Mouse (Mus musculus) CH12F3 (cell line): ENCODE data around the gene Tsen34.
"Not testable (repeated sequence)": the region's sequence is repeated elsewhere in the genome, so short reads cannot be mapped to it uniquely, and the experiment has no call there.

Experiments used
- in situ Hi-C: fragments of 300-500 bp; cut with MboI; formaldehyde crosslinking; loops from 2 replicates; pipeline ENCODE4 v1.14.3; 2020; ENCODE audit warnings: low sequenced_read_pairs

Tsen34 gene

GRCm38 (mm10) chr7:3715249-3715648 is 22.6 kb downstream of the Tsen34 start:
- in situ Hi-C loops = no loop called here

DNA sequence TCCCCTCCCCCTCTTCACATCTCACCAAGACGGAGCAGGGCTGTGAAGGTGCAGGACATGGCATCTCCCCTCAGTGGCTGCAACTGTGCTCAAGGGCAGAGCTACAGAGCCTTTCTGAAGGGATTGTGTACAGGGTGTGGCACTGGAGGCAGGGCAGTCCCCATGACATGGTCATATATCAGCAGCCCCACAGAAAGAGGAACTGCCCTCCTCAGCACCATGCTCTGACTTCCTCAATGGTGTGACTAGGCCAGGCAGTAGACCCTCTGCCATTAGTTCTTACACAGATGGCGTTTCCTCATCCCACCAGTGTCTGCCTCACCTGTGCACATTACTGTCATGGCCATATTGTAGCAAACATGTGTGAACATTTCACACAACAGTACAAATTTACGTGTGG is 27.6 kb downstream of the Tsen34 start, which contains the start of gene Pirb:
Pirb (minus strand) TSS at position 124 of the 400 bp plus-strand sequence.
- in situ Hi-C loops = not testable (repeated sequence)

DNA sequence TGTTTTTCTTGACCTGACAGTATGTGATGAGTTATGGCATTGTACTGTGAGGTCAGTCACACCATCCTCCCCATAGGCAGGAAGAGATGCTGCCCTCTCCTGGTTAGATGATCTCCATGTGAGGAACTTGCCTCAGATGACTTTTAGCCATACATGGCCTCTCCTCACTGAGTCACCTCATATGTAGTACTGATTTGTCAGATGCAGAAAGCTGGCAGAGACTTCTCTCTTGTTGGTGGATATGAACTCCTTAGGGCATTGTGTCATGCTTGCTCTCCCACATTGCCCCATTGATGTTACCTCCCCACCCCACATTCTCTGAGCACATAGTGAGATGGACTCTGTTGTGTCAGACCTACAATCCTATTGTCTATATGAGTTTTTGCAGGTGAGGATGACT is 32.8 kb downstream of the Tsen34 start:
- in situ Hi-C loops = not testable (repeated sequence)

GRCm38 (mm10) chr7:3732675-3733074 is 40.0 kb downstream of the Tsen34 start:
- in situ Hi-C loops = not testable (repeated sequence)
